Mouse (Mus musculus): ENCODE measurements around the gene Amt. TPM values are rescaled to one million over a fixed set of nuclear protein-coding genes. Genes with fewer than 3 reads are reported as not detected.

The Amt gene
- polyA plus RNA-seq, 1 experiment from 2014 or later = 30.2 TPM

GRCm38 (mm10) chr9:108290773-108291172 is 5.9 kb upstream of the Amt start:
- Histone ChIP-seq H3K9ac (ENCODE audit: low read depth, low read length) (peak overlapping the region; percentile 70), H3K4me3 (ENCODE audit: low read depth, low read length) (peak overlapping the region; percentile 62), H3K27ac (ENCODE audit: low read length) (peak overlapping the region; percentile 87), H3K4me2 (ENCODE audit: low read length) (peak overlapping the region; percentile 75), H3K27me3 (ENCODE audit: control insufficient read depth, insufficient read depth, low read depth, low read length) (no peaks in the 10 kb centered on the region), H3K36me3 (ENCODE audit: control insufficient read depth, insufficient read depth, low read length) (peaks cover 19% of the 10 kb centered on the region), H3K9me3 (replicated peaks; ENCODE audit: control insufficient read depth, low read length, poor library complexity, severe bottlenecking) (no peaks in the 10 kb centered on the region), H3K4me1 (ENCODE audit: control insufficient read depth, insufficient read depth, low read length) (peaks cover 11% of the 10 kb centered on the region)
- WGBS = 39% methylated on average over 6 of the region's 6 CpGs
- peak; percentile 4; the same call in 1 of the 2 replicates for ATAC-seq

GRCm38 (mm10) chr9:108301853-108302252 is 5.2 kb downstream of the Amt start:
- ATAC-seq = no peak
- no peak overlapping the region for H3K27ac ChIP-seq (ENCODE audit: low read length)
- peaks cover 12% of the 10 kb centered on the region; the same call in 1 of the 2 replicates for H3K36me3 ChIP-seq (ENCODE audit: control insufficient read depth, insufficient read depth, low read length)
- H3K9me3 ChIP-seq (replicated peaks; ENCODE audit: control insufficient read depth, low read length, poor library complexity, severe bottlenecking) = no peaks in the 10 kb centered on the region
- H3K27me3 ChIP-seq (ENCODE audit: control insufficient read depth, insufficient read depth, low read depth, low read length) = no peaks in the 10 kb centered on the region
- no peak overlapping the region for H3K4me2 ChIP-seq (ENCODE audit: low read length)
- no peak overlapping the region for H3K9ac ChIP-seq (ENCODE audit: low read depth, low read length)
- WGBS = 81% methylated on average over 3 of the region's 3 CpGs
- peaks cover 9% of the 10 kb centered on the region; the same call in 1 of the 2 replicates for H3K4me1 ChIP-seq (ENCODE audit: control insufficient read depth, insufficient read depth, low read length)
- no peak overlapping the region for H3K4me3 ChIP-seq (ENCODE audit: low read depth, low read length)

- WGBS = 88% methylated on average over 4 of the region's 4 CpGs
Measured at GRCm38 (mm10) chr9:108304716-108305115, 8.1 kb downstream of the Amt start.

GRCm38 (mm10) chr9:108305170-108305569 is 8.5 kb downstream of the Amt start:
- WGBS = 12% methylated on average over 1 of the region's 1 CpGs
- H3K9me3 ChIP-seq (replicated peaks; ENCODE audit: control insufficient read depth, low read length, poor library complexity, severe bottlenecking) = no peaks in the 10 kb centered on the region
- H3K27ac ChIP-seq (ENCODE audit: low read length) = peak overlapping the region; percentile 82
- peak overlapping the region; percentile 94 for H3K4me3 ChIP-seq (ENCODE audit: low read depth, low read length)
- peaks cover 12% of the 10 kb centered on the region; the same call in 1 of the 2 replicates for H3K36me3 ChIP-seq (ENCODE audit: control insufficient read depth, insufficient read depth, low read length)
- no peak for ATAC-seq
- no peaks in the 10 kb centered on the region for H3K27me3 ChIP-seq (ENCODE audit: control insufficient read depth, insufficient read depth, low read depth, low read length)
- peak overlapping the region; percentile 78 for H3K4me2 ChIP-seq (ENCODE audit: low read length)
- peaks cover 35% of the 10 kb centered on the region for H3K4me1 ChIP-seq (ENCODE audit: control insufficient read depth, insufficient read depth, low read length)
- H3K9ac ChIP-seq (ENCODE audit: low read depth, low read length) = peak overlapping the region; percentile 81

More at GRCm38 (mm10) chr9:108304716-108305115, 8.1 kb downstream of the Amt start:
- H3K4me3 ChIP-seq (ENCODE audit: low read depth, low read length) = peak overlapping the region; percentile 94
- no peaks in the 10 kb centered on the region for H3K9me3 ChIP-seq (replicated peaks; ENCODE audit: control insufficient read depth, low read length, poor library complexity, severe bottlenecking)
- no peak overlapping the region for H3K9ac ChIP-seq (ENCODE audit: low read depth, low read length)
- H3K27me3 ChIP-seq (ENCODE audit: control insufficient read depth, insufficient read depth, low read depth, low read length) = no peaks in the 10 kb centered on the region
- peaks cover 33% of the 10 kb centered on the region for H3K4me1 ChIP-seq (ENCODE audit: control insufficient read depth, insufficient read depth, low read length)
- peaks cover 12% of the 10 kb centered on the region; the same call in 1 of the 2 replicates for H3K36me3 ChIP-seq (ENCODE audit: control insufficient read depth, insufficient read depth, low read length)
- H3K4me2 ChIP-seq (ENCODE audit: low read length) = peak overlapping the region; percentile 78
- no peak for ATAC-seq
- no peak overlapping the region for H3K27ac ChIP-seq (ENCODE audit: low read length)

GRCm38 (mm10) chr9:108305629-108306520 is 9.2 kb downstream of the Amt start, which contains the start of the genes Rhoa and Tcta:
Gene Rhoa (plus strand): TSS chr9:108306129.
Gene Tcta (minus strand): TSS chr9:108306160.
- Histone ChIP-seq H3K27ac (ENCODE audit: low read length) (peak within 1 kb of the TSS; percentile 99), H3K4me2 (ENCODE audit: low read length) (peak within 1 kb of the TSS; percentile 78), H3K9me3 (replicated peaks; ENCODE audit: control insufficient read depth, low read length, poor library complexity, severe bottlenecking) (no peaks in the 10 kb centered on the region), H3K4me1 (ENCODE audit: control insufficient read depth, insufficient read depth, low read length) (peaks cover 40% of the 10 kb centered on the region), H3K4me3 (ENCODE audit: low read depth, low read length) (peak within 1 kb of the TSS; percentile 94), H3K9ac (ENCODE audit: low read depth, low read length) (peak within 1 kb of the TSS; percentile 97), H3K27me3 (ENCODE audit: control insufficient read depth, insufficient read depth, low read depth, low read length) (no peaks in the 10 kb centered on the region), H3K36me3 (ENCODE audit: control insufficient read depth, insufficient read depth, low read length) (peaks cover 10% of the 10 kb centered on the region; the same call in 1 of the 2 replicates)
- peak; percentile 98 for ATAC-seq
- under 1% methylated on average over 79 of the region's 81 CpGs for whole genome bisulfite sequencing

- WGBS = under 1% methylated on average over 42 of the region's 51 CpGs
- Histone ChIP-seq H3K4me2 (ENCODE audit: low read length) (peak overlapping the region; percentile 62), H3K27ac (ENCODE audit: low read length) (peak overlapping the region; percentile 99), H3K9ac (ENCODE audit: low read depth, low read length) (peak overlapping the region; percentile 97), H3K36me3 (ENCODE audit: control insufficient read depth, insufficient read depth, low read length) (peaks cover 7% of the 10 kb centered on the region; the same call in 1 of the 2 replicates), H3K4me3 (ENCODE audit: low read depth, low read length) (peak overlapping the region; percentile 94), H3K4me1 (ENCODE audit: control insufficient read depth, insufficient read depth, low read length) (peaks cover 41% of the 10 kb centered on the region), H3K27me3 (ENCODE audit: control insufficient read depth, insufficient read depth, low read depth, low read length) (no peaks in the 10 kb centered on the region), H3K9me3 (replicated peaks; ENCODE audit: control insufficient read depth, low read length, poor library complexity, severe bottlenecking) (no peaks in the 10 kb centered on the region)
- peak; percentile 66 for ATAC-seq
Measured at GRCm38 (mm10) chr9:108306571-108306980, 9.9 kb downstream of the Amt start.

GRCm38 (mm10) chr9:108307021-108307807 is 10.6 kb downstream of the Amt start:
- Histone ChIP-seq H3K36me3 (ENCODE audit: control insufficient read depth, insufficient read depth, low read length) (peaks cover 7% of the 10 kb centered on the region; the same call in 1 of the 2 replicates), H3K27me3 (ENCODE audit: control insufficient read depth, insufficient read depth, low read depth, low read length) (no peaks in the 10 kb centered on the region), H3K27ac (ENCODE audit: low read length) (peak overlapping the region; percentile 99), H3K4me2 (ENCODE audit: low read length) (peak overlapping the region; percentile 62), H3K9me3 (replicated peaks; ENCODE audit: control insufficient read depth, low read length, poor library complexity, severe bottlenecking) (no peaks in the 10 kb centered on the region), H3K4me3 (ENCODE audit: low read depth, low read length) (peak overlapping the region; percentile 94), H3K4me1 (ENCODE audit: control insufficient read depth, insufficient read depth, low read length) (peaks cover 43% of the 10 kb centered on the region), H3K9ac (ENCODE audit: low read depth, low read length) (peak overlapping the region; percentile 97)
- no peak for ATAC-seq
- 21% methylated on average over 12 of the region's 12 CpGs for WGBS

- peaks cover 43% of the 10 kb centered on the region for H3K4me1 ChIP-seq (ENCODE audit: control insufficient read depth, insufficient read depth, low read length)
Measured at GRCm38 (mm10) chr9:108308141-108308540, 11.5 kb downstream of the Amt start.

More at GRCm38 (mm10) chr9:108308141-108308540, 11.5 kb downstream of the Amt start:
- H3K27me3 ChIP-seq (ENCODE audit: control insufficient read depth, insufficient read depth, low read depth, low read length) = no peaks in the 10 kb centered on the region
- H3K36me3 ChIP-seq (ENCODE audit: control insufficient read depth, insufficient read depth, low read length) = peaks cover 6% of the 10 kb centered on the region; the same call in 1 of the 2 replicates
- no peak overlapping the region for H3K9ac ChIP-seq (ENCODE audit: low read depth, low read length)
- peak overlapping the region; percentile 62 for H3K4me2 ChIP-seq (ENCODE audit: low read length)
- no peak overlapping the region for H3K27ac ChIP-seq (ENCODE audit: low read length)
- ATAC-seq = no peak
- no peaks in the 10 kb centered on the region for H3K9me3 ChIP-seq (replicated peaks; ENCODE audit: control insufficient read depth, low read length, poor library complexity, severe bottlenecking)
- 58% methylated on average over 2 of the region's 2 CpGs for WGBS
- peak overlapping the region; percentile 27; the same call in 1 of the 2 replicates for H3K4me3 ChIP-seq (ENCODE audit: low read depth, low read length)

Measured in midbrain, embryonic 16.5 days (tissue).